In genomic region chr16:96945468-96946302, GRCm38 (mm10) we compare ENCODE assay signal across 12 mouse cellular contexts.
DNase-seq lines count a peak whose midpoint lies in the region; ATAC-seq lines count a peak whose summit lies in the region.
"Had no signal": no experiment of that assay in that cellular context is flagged by ENCODE, and none has a peak within 500 bp of the region (broad histone marks: within the 10 kb centered on the region; RNA-seq: fewer than 3 reads in every experiment).

No protein-coding gene starts in this region.

- H3K4me3 ChIP-seq in forebrain, embryonic 12.5 days (replicated peaks) = no peak overlapping the region
- no peak overlapping the region for H3K4me3 ChIP-seq in midbrain, embryonic 10.5 days

- no peak overlapping the region for H3K4me2 ChIP-seq in forebrain, embryonic 12.5 days

- intact Hi-C loops in left cerebral cortex, postnatal 36 days (cut with DNase I) = no loop called here

- DNase-seq in ES-CJ7 (ENCODE audit: low read depth, low spot score) = peak; percentile 51
- peak; percentile 69 for DNase-seq in brain, adult 2 months (ENCODE audit: low read depth, low spot score)
- DNase-seq in midbrain, embryonic 10.5 days (ENCODE audit: low spot score) = peak; percentile 39
- no peak for DNase-seq in ovary, postnatal 14 days (ENCODE audit: low spot score)
- no peak for DNase-seq in kidney, adult 11 months
- no peak for DNase-seq in urinary bladder, postnatal 14 days (ENCODE audit: low spot score)
- no peak for DNase-seq in left cerebral cortex, postnatal 36 days (ENCODE audit: low spot score in 2 of 2)
- DNase-seq: adrenal gland, postnatal 36 days; heart, adult 18-20 months had no signal

- H3K27me3 ChIP-seq in forebrain, embryonic 12.5 days = no peaks in the 10 kb centered on the region
- H3K27me3 ChIP-seq in midbrain, embryonic 10.5 days (ENCODE audit: low read depth, poor library complexity, severe bottlenecking) = no peaks in the 10 kb centered on the region

- peaks cover 19% of the 10 kb centered on the region for H3K4me1 ChIP-seq in forebrain, embryonic 12.5 days
- H3K4me1 ChIP-seq in midbrain, embryonic 10.5 days = peaks cover 18% of the 10 kb centered on the region

- H3K36me3 ChIP-seq in forebrain, embryonic 12.5 days (replicated peaks) = no peaks in the 10 kb centered on the region
- no peaks in the 10 kb centered on the region for H3K36me3 ChIP-seq in midbrain, embryonic 10.5 days

- 32% methylated on average over 11 of the region's 11 CpGs for WGBS in forebrain, embryonic 12.5 days
- 36% methylated on average over 11 of the region's 11 CpGs for WGBS in midbrain, embryonic 10.5 days

- H3K27ac ChIP-seq in forebrain, embryonic 12.5 days = peak overlapping the region; percentile 66
- peak overlapping the region; percentile 67; the same call in 1 of the 2 replicates for H3K27ac ChIP-seq in midbrain, embryonic 10.5 days (replicated peaks)
- H3K27ac ChIP-seq: liver, embryonic 14.5 days had no signal

- peak; percentile 46 for ATAC-seq in forebrain, embryonic 12.5 days (ENCODE audit: low FRiP score)
- ATAC-seq: inflammation-experienced regulatory T-cells, adult 6 months had no signal

- no peaks in the 10 kb centered on the region for H3K9me3 ChIP-seq in forebrain, embryonic 12.5 days
- H3K9me3 ChIP-seq in midbrain, embryonic 10.5 days (replicated peaks) = no peaks in the 10 kb centered on the region

- no peak overlapping the region for H3K9ac ChIP-seq in forebrain, embryonic 12.5 days
- H3K9ac ChIP-seq: liver, embryonic 14.5 days had no signal

Comparison
In these comparisons a context has a peak if more than half of its experiments do, and no peak if none do; other contexts are left out.
1. DNase-seq: peak in ES-CJ7 (single experiment), brain, adult 2 months (single experiment) and midbrain, embryonic 10.5 days (single experiment); none in ovary, postnatal 14 days (single experiment), kidney, adult 11 months (single experiment), urinary bladder, postnatal 14 days (single experiment) and left cerebral cortex, postnatal 36 days (0 of 2).